Mouse (Mus musculus) limb, embryonic 11.5 days (tissue): ENCODE measurements around the gene Spryd4. TPM values are rescaled to one million over a fixed set of nuclear protein-coding genes. Genes with fewer than 3 reads are reported as not detected.
A peak's percentile ranks its signal among the peaks of the same experiment; 100 is the strongest.
"Not testable (repeated sequence)": the region's sequence is repeated elsewhere in the genome, so short reads cannot be mapped to it uniquely, and the experiment has no call there.

Source experiments
- ATAC-seq: fragments of 200-750 bp; cut with Nextera tagmentation; 2 replicates; pipeline ENCODE4 v1.8.0; 2017; ENCODE audit warnings: low read depth; ENCODE audit not compliant: insufficient number of reproducible peaks, low FRiP score, low TSS enrichment
- DNase-seq: peaks from one replicate; pipeline ENCODE4 v3.0.0-alpha.2; 2015; ENCODE audit warnings: low spot score
- H3K27ac ChIP-seq: fragments of 300-500 bp; sonication (generic); replicated peaks from 2 replicates; pipeline ENCODE4 v1.5.1; 2014; ENCODE audit warnings: low read depth, mild to moderate bottlenecking, low read length
- H3K27me3 ChIP-seq: fragments of 300-500 bp; sonication (generic); 2 replicates; pipeline ENCODE4 v1.6.1; 2014; ENCODE audit warnings: mild to moderate bottlenecking, low read length, mixed read lengths; ENCODE audit not compliant: control insufficient read depth, insufficient read depth
- H3K36me3 ChIP-seq: fragments of 300-500 bp; sonication (generic); 2 replicates; pipeline ENCODE4 v1.6.1; 2014; ENCODE audit warnings: mild to moderate bottlenecking, low read length, moderate library complexity, mixed read lengths; ENCODE audit not compliant: control insufficient read depth, insufficient read depth
- H3K4me1 ChIP-seq: fragments of 300-500 bp; sonication (generic); 2 replicates; pipeline ENCODE4 v1.6.1; 2014; ENCODE audit warnings: low read length, mixed read lengths; ENCODE audit not compliant: control insufficient read depth, insufficient read depth
- H3K4me2 ChIP-seq: fragments of 300-500 bp; sonication (generic); 2 replicates; pipeline ENCODE4 v1.6.1; 2014; ENCODE audit warnings: low read depth, mild to moderate bottlenecking, moderate library complexity; ENCODE audit not compliant: severe bottlenecking
- H3K4me3 ChIP-seq: fragments of 300-500 bp; sonication (generic); 2 replicates; pipeline ENCODE4 v1.5.1; 2014; ENCODE audit warnings: low read depth, low read length
- H3K9ac ChIP-seq: fragments of 300-500 bp; sonication (generic); 2 replicates; pipeline ENCODE4 v1.6.1; 2014; ENCODE audit warnings: mild to moderate bottlenecking, low read length
- H3K9me3 ChIP-seq: fragments of 300-500 bp; sonication (generic); 2 replicates; pipeline ENCODE4 v1.6.1; 2016; ENCODE audit warnings: low read length; ENCODE audit not compliant: control insufficient read depth
- WGBS: fragments of 180-500 bp; shearing (Covaris S2); extraction: QIAGEN DNeasy Blood & Tissue Kit; methylation state at CpG from one replicate; pipeline ENCODE4 v1.1.7; 2014; 5-methylcytosine and 5-hydroxymethylcytosine counted together
- polyA plus RNA-seq: library from polyadenylated mRNA; unstranded; fragments of >200 nt; fragmentation: Nextera tagmentation; extraction: Ambion mirVana; gene quantifications from 2 replicates; pipeline ENCODE4 v1.2.1, GENCODE M21; 2014

Gene Spryd4
- polyA plus RNA-seq, 1 experiment from 2014 or later: 33.1 TPM

GRCm38 (mm10) chr10:128175302-128175701 lies 36.3 kb downstream of the Spryd4 start:
- Histone ChIP-seq H3K4me1 (peaks cover 12% of the 10 kb centered on the region), H3K4me2 (peak overlapping the region; percentile 74), H3K36me3 (no peaks in the 10 kb centered on the region), H3K27me3 (no peaks in the 10 kb centered on the region), H3K9ac (peak overlapping the region; percentile 58; the same call in 1 of the 2 replicates), H3K9me3 (no peaks in the 10 kb centered on the region), H3K27ac (0 out of 2 replicates have a peak overlapping the region, but pooled peaks have one; percentile 8), H3K4me3 (peak overlapping the region; percentile 50)
- no peak for DNase-seq
- ATAC-seq: no peak
- WGBS: 24% methylated on average over 3 of the region's 3 CpGs

- not testable (repeated sequence) for H3K9ac ChIP-seq, H3K4me2 ChIP-seq, H3K27ac ChIP-seq, ATAC-seq, H3K36me3 ChIP-seq, DNase-seq, H3K4me1 ChIP-seq, H3K4me3 ChIP-seq, H3K9me3 ChIP-seq, H3K27me3 ChIP-seq
- WGBS: 97% methylated on average over 10 of the region's 10 CpGs
Measured at GRCm38 (mm10) chr10:128171348-128171747, 40.3 kb downstream of the Spryd4 start.

GRCm38 (mm10) chr10:128167091-128167490 lies 44.5 kb downstream of the Spryd4 start:
- no peak overlapping the region for H3K9ac ChIP-seq
- WGBS: 55% methylated on average over 6 of the region's 6 CpGs
- no peak overlapping the region for H3K4me3 ChIP-seq
- no peaks in the 10 kb centered on the region for H3K27me3 ChIP-seq
- no peaks in the 10 kb centered on the region for H3K36me3 ChIP-seq
- no peak overlapping the region for H3K27ac ChIP-seq
- no peak for ATAC-seq
- no peaks in the 10 kb centered on the region for H3K4me1 ChIP-seq
- DNase-seq: no peak
- H3K4me2 ChIP-seq: no peak overlapping the region
- H3K9me3 ChIP-seq: no peaks in the 10 kb centered on the region

- not testable (repeated sequence) for H3K4me2 ChIP-seq, H3K36me3 ChIP-seq, H3K27ac ChIP-seq, H3K27me3 ChIP-seq, DNase-seq, ATAC-seq, H3K9me3 ChIP-seq, H3K4me3 ChIP-seq, H3K4me1 ChIP-seq, H3K9ac ChIP-seq
- WGBS: 90% methylated on average over 2 of the region's 3 CpGs
Measured at GRCm38 (mm10) chr10:128165726-128166125, 45.9 kb downstream of the Spryd4 start.

Other genes with a start within 250 kb of the Spryd4 start
- not detected in 2 replicates for gene Hsd17b6, start 204.2 kb downstream of the Spryd4 start, polyA plus RNA-seq
- gene Prim1, start 196.6 kb downstream of the Spryd4 start, polyA plus RNA-seq: 111 TPM in 2 replicates
- gene Naca, start 176.2 kb downstream of the Spryd4 start, polyA plus RNA-seq: 1,036 and 1,045 TPM in 2 replicates
- gene Ptges3, start 152.9 kb downstream of the Spryd4 start, polyA plus RNA-seq: 631 and 646 TPM in 2 replicates
- 2,292 and 2,394 TPM in 2 replicates for gene Atp5b, start 128.5 kb downstream of the Spryd4 start, polyA plus RNA-seq
- gene Baz2a, start 120.2 kb downstream of the Spryd4 start, polyA plus RNA-seq: 16.7 and 17.1 TPM in 2 replicates
- gene Rbms2, start 31.5 kb downstream of the Spryd4 start, polyA plus RNA-seq: 25.2 and 29.8 TPM in 2 replicates
- gene Gls2, start 17.4 kb downstream of the Spryd4 start, polyA plus RNA-seq: 1.6 and 1.9 TPM in 2 replicates
- 0.32 and 0.41 TPM in 2 replicates for gene Mip, start 14.0 kb upstream of the Spryd4 start, polyA plus RNA-seq
- 92.9 and 95.6 TPM in 2 replicates for gene Timeless, start 20.3 kb upstream of the Spryd4 start, polyA plus RNA-seq
- 0.50 and 0.52 TPM in 2 replicates for gene Apon, start 42.3 kb upstream of the Spryd4 start, polyA plus RNA-seq
- gene Apof, start 56.9 kb upstream of the Spryd4 start, polyA plus RNA-seq: not detected in 2 replicates
- 12.0 and 14.0 TPM in 2 replicates for gene Stat2, start 58.8 kb upstream of the Spryd4 start, polyA plus RNA-seq
- not detected in 2 replicates for gene Il23a, start 86.9 kb upstream of the Spryd4 start, polyA plus RNA-seq
- gene Pan2, start 91.5 kb upstream of the Spryd4 start, polyA plus RNA-seq: 37.5 and 38.7 TPM in 2 replicates
- gene Cnpy2, start 110.7 kb upstream of the Spryd4 start, polyA plus RNA-seq: 343 and 351 TPM in 2 replicates
- gene Cs, start 125.9 kb upstream of the Spryd4 start, polyA plus RNA-seq: 231 and 232 TPM in 2 replicates
- 8.5 and 11.0 TPM in 2 replicates for gene Coq10a, start 157.2 kb upstream of the Spryd4 start, polyA plus RNA-seq
- 12.0 and 12.8 TPM in 2 replicates for gene Ankrd52, start 165.3 kb upstream of the Spryd4 start, polyA plus RNA-seq
- gene Slc39a5, start 189.4 kb upstream of the Spryd4 start, polyA plus RNA-seq: 0.07 and 0.20 TPM in 2 replicates
- gene Nabp2, start 199.7 kb upstream of the Spryd4 start, polyA plus RNA-seq: 89.9 and 91.8 TPM in 2 replicates
- gene Rnf41, start 199.8 kb upstream of the Spryd4 start, polyA plus RNA-seq: 34.3 and 34.6 TPM in 2 replicates
- 96.5 and 105 TPM in 2 replicates for gene Smarcc2, start 247.4 kb upstream of the Spryd4 start, polyA plus RNA-seq